Mouse (Mus musculus) retina, embryonic 14.5 days (tissue): Measurements from ENCODE around the gene Mras.

Experiments used
- DNase-seq: peaks from one replicate; pipeline ENCODE4 v3.0.0-alpha.2; 2015; ENCODE audit warnings: low spot score

The Mras gene

GRCm38 (mm10) chr9:99439064-99439463 is 1.9 kb upstream of the Mras start:
- DNase-seq: no peak

GRCm38 (mm10) chr9:99437781-99438565 is 792 bp upstream of the Mras start:
- no peak for DNase-seq

- peak; percentile 74 for DNase-seq
Observed at GRCm38 (mm10) chr9:99436182-99437030, 775 bp downstream of the Mras start.

- DNase-seq: no peak
Observed at GRCm38 (mm10) chr9:99435619-99436181, 1.5 kb downstream of the Mras start.

- peak; percentile 28 for DNase-seq
Observed at GRCm38 (mm10) chr9:99434892-99435618, 2.1 kb downstream of the Mras start.

- no peak for DNase-seq
Observed at GRCm38 (mm10) chr9:99432478-99432877, 4.7 kb downstream of the Mras start.

GRCm38 (mm10) chr9:99431963-99432362 is 5.2 kb downstream of the Mras start:
- no peak for DNase-seq

- DNase-seq: no peak
Observed at GRCm38 (mm10) chr9:99431346-99431745, 5.8 kb downstream of the Mras start.

GRCm38 (mm10) chr9:99430806-99431205 is 6.4 kb downstream of the Mras start:
- DNase-seq: no peak

- DNase-seq: no peak
Observed at GRCm38 (mm10) chr9:99429845-99430244, 7.3 kb downstream of the Mras start.

GRCm38 (mm10) chr9:99428601-99429331 is 8.4 kb downstream of the Mras start:
- no peak for DNase-seq

- no peak for DNase-seq
Observed at GRCm38 (mm10) chr9:99425262-99425661, 11.9 kb downstream of the Mras start.

- no peak for DNase-seq
Observed at GRCm38 (mm10) chr9:99424574-99424863, 12.7 kb downstream of the Mras start.

- no peak for DNase-seq
Observed at GRCm38 (mm10) chr9:99423692-99424573, 13.2 kb downstream of the Mras start.

GRCm38 (mm10) chr9:99421914-99422313 is 15.3 kb downstream of the Mras start:
- no peak for DNase-seq

- no peak for DNase-seq
Observed at GRCm38 (mm10) chr9:99419951-99420701, 17.1 kb downstream of the Mras start.

- DNase-seq: no peak
Observed at GRCm38 (mm10) chr9:99418377-99418776, 18.8 kb downstream of the Mras start.

- no peak for DNase-seq
Observed at GRCm38 (mm10) chr9:99417288-99417846, 19.8 kb downstream of the Mras start.

GRCm38 (mm10) chr9:99416809-99417208 is 20.4 kb downstream of the Mras start:
- no peak for DNase-seq

- DNase-seq: no peak
Observed at GRCm38 (mm10) chr9:99411785-99412184, 25.4 kb downstream of the Mras start.
